Mouse (Mus musculus): ENCODE data around the gene Olfr1281. TPM values are rescaled to one million over a fixed set of nuclear protein-coding genes. Genes with fewer than 3 reads are reported as not detected.

Gene Olfr1281
- polyA plus RNA-seq (2012; fragmentation: generic; extraction: Trizol): not detected

GRCm38 (mm10) chr2:111326220-111326619 is at the start of gene Olfr1281:
TSS of gene Olfr1281 (plus strand) at chr2:111326520.

GRCm38 (mm10) chr2:111289836-111290235 is 36.5 kb upstream of the Olfr1281 start, which contains the start of gene Olfr1278:
TSS of gene Olfr1278 (plus strand) at chr2:111290136.

GRCm38 (mm10) chr2:111300374-111300773 is 25.9 kb upstream of the Olfr1281 start, which contains the start of gene Olfr1279:
TSS of gene Olfr1279 (plus strand) at chr2:111300635.

GRCm38 (mm10) chr2:111313717-111314116 is 12.6 kb upstream of the Olfr1281 start, which contains the start of gene Olfr1280:
TSS of gene Olfr1280 (plus strand) at chr2:111314017.

GRCm38 (mm10) chr2:111335976-111336375 is 9.7 kb downstream of the Olfr1281 start, which contains the start of gene Olfr1282:
TSS of gene Olfr1282 (minus strand) at chr2:111336076.

GRCm38 (mm10) chr2:111366490-111366889 is 40.2 kb downstream of the Olfr1281 start, which contains the start of gene Olfr1283:
TSS of gene Olfr1283 (plus strand) at chr2:111366790.

GRCm38 (mm10) chr2:111375222-111375621 is 48.9 kb downstream of the Olfr1281 start, which contains the start of gene Olfr1284:
TSS of gene Olfr1284 (plus strand) at chr2:111375522.

Other genes with a start within 250 kb of the Olfr1281 start
- not detected for gene Gm13941, start 220.5 kb upstream of the Olfr1281 start, polyA plus RNA-seq (2012; fragmentation: generic; extraction: Trizol)
- gene Gm15130, start 173.6 kb upstream of the Olfr1281 start, polyA plus RNA-seq (2012; fragmentation: generic; extraction: Trizol): not detected
- not detected for gene 4930430A15Rik, start 96.9 kb upstream of the Olfr1281 start, polyA plus RNA-seq (2012; fragmentation: generic; extraction: Trizol)
- gene Olfr1275, start 91.2 kb upstream of the Olfr1281 start, polyA plus RNA-seq (2012; fragmentation: generic; extraction: Trizol): not detected
- gene Olfr1276, start 72.0 kb upstream of the Olfr1281 start, polyA plus RNA-seq (2012; fragmentation: generic; extraction: Trizol): not detected
- not detected for gene Olfr1277, start 52.4 kb upstream of the Olfr1281 start, polyA plus RNA-seq (2012; fragmentation: generic; extraction: Trizol)
- not detected for gene Olfr1278, start 36.4 kb upstream of the Olfr1281 start, polyA plus RNA-seq (2012; fragmentation: generic; extraction: Trizol)
- gene Olfr1279, start 25.9 kb upstream of the Olfr1281 start, polyA plus RNA-seq (2012; fragmentation: generic; extraction: Trizol): not detected
- not detected for gene Olfr1280, start 12.5 kb upstream of the Olfr1281 start, polyA plus RNA-seq (2012; fragmentation: generic; extraction: Trizol)
- not detected for gene Olfr1282, start 9.6 kb downstream of the Olfr1281 start, polyA plus RNA-seq (2012; fragmentation: generic; extraction: Trizol)
- not detected for gene Olfr1283, start 40.3 kb downstream of the Olfr1281 start, polyA plus RNA-seq (2012; fragmentation: generic; extraction: Trizol)
- gene Olfr1284, start 49.0 kb downstream of the Olfr1281 start, polyA plus RNA-seq (2012; fragmentation: generic; extraction: Trizol): not detected
- not detected for gene Olfr1286, start 96.6 kb downstream of the Olfr1281 start, polyA plus RNA-seq (2012; fragmentation: generic; extraction: Trizol)
- gene Olfr1287, start 122.6 kb downstream of the Olfr1281 start, polyA plus RNA-seq (2012; fragmentation: generic; extraction: Trizol): not detected
- gene Olfr1288, start 147.6 kb downstream of the Olfr1281 start, polyA plus RNA-seq (2012; fragmentation: generic; extraction: Trizol): not detected
- gene Olfr1289, start 154.3 kb downstream of the Olfr1281 start, polyA plus RNA-seq (2012; fragmentation: generic; extraction: Trizol): not detected
- gene Olfr1290, start 167.3 kb downstream of the Olfr1281 start, polyA plus RNA-seq (2012; fragmentation: generic; extraction: Trizol): not detected
- gene Olfr1291-ps1, start 170.7 kb downstream of the Olfr1281 start, polyA plus RNA-seq (2012; fragmentation: generic; extraction: Trizol): not detected
- gene Olfr1293-ps, start 198.7 kb downstream of the Olfr1281 start, polyA plus RNA-seq (2012; fragmentation: generic; extraction: Trizol): not detected
- gene Olfr1294, start 213.8 kb downstream of the Olfr1281 start, polyA plus RNA-seq (2012; fragmentation: generic; extraction: Trizol): not detected
- gene Olfr1295, start 243.2 kb downstream of the Olfr1281 start, polyA plus RNA-seq (2012; fragmentation: generic; extraction: Trizol): not detected

Data from C3H10T1/2 (cell line).